Mouse (Mus musculus): ENCODE results near the gene Taok2. TPM values are rescaled to one million over a fixed set of nuclear protein-coding genes. Genes with fewer than 3 reads are reported as not detected.

Taok2 gene
- polyA plus RNA-seq, 1 experiment from 2014 or later, result 28.0 TPM

GRCm38 (mm10) chr7:126850161-126850560 is 34.3 kb downstream of the Taok2 start:
- H3K4me3 ChIP-seq (ENCODE audit: low read depth, low read length), result no peak overlapping the region
- no peak overlapping the region for H3K9ac ChIP-seq (replicated peaks; ENCODE audit: low read depth, low read length)
- 80% methylated on average over 6 of the region's 6 CpGs for WGBS

GRCm38 (mm10) chr7:126848794-126849193 is 35.7 kb downstream of the Taok2 start:
- H3K9me3 ChIP-seq (ENCODE audit: control insufficient read depth, low read depth, low read length), result no peaks in the 10 kb centered on the region
- peak overlapping the region; percentile 99; the same call in 1 of the 2 replicates for H3K4me2 ChIP-seq (replicated peaks; ENCODE audit: low read depth, low read length)
- H3K27me3 ChIP-seq (ENCODE audit: control insufficient read depth, insufficient read depth, low read length), result peaks cover 12% of the 10 kb centered on the region
- H3K9ac ChIP-seq (replicated peaks; ENCODE audit: low read depth, low read length), result no peak overlapping the region
- WGBS, result 21% methylated on average over 10 of the region's 10 CpGs
- H3K36me3 ChIP-seq (ENCODE audit: control insufficient read depth, insufficient read depth, low read length), result peaks cover 17% of the 10 kb centered on the region
- no peak for ATAC-seq (ENCODE audit: insufficient number of reproducible peaks, insufficient read depth, low FRiP score, low read depth)
- no peak overlapping the region for H3K27ac ChIP-seq (ENCODE audit: low read length)
- H3K4me1 ChIP-seq (ENCODE audit: control insufficient read depth, insufficient read depth, low read length), result peaks cover 10% of the 10 kb centered on the region; the same call in 1 of the 2 replicates
- peak overlapping the region; percentile 50 for H3K4me3 ChIP-seq (ENCODE audit: low read depth, low read length)

More at GRCm38 (mm10) chr7:126850161-126850560, 34.3 kb downstream of the Taok2 start:
- H3K27ac ChIP-seq (ENCODE audit: low read length), result no peak overlapping the region
- H3K9me3 ChIP-seq (ENCODE audit: control insufficient read depth, low read depth, low read length), result no peaks in the 10 kb centered on the region
- no peak for ATAC-seq (ENCODE audit: insufficient number of reproducible peaks, insufficient read depth, low FRiP score, low read depth)
- H3K4me2 ChIP-seq (replicated peaks; ENCODE audit: low read depth, low read length), result no peak overlapping the region
- H3K27me3 ChIP-seq (ENCODE audit: control insufficient read depth, insufficient read depth, low read length), result peaks cover 12% of the 10 kb centered on the region
- peaks cover 10% of the 10 kb centered on the region; the same call in 1 of the 2 replicates for H3K4me1 ChIP-seq (ENCODE audit: control insufficient read depth, insufficient read depth, low read length)
- peaks cover 25% of the 10 kb centered on the region for H3K36me3 ChIP-seq (ENCODE audit: control insufficient read depth, insufficient read depth, low read length)

DNA sequence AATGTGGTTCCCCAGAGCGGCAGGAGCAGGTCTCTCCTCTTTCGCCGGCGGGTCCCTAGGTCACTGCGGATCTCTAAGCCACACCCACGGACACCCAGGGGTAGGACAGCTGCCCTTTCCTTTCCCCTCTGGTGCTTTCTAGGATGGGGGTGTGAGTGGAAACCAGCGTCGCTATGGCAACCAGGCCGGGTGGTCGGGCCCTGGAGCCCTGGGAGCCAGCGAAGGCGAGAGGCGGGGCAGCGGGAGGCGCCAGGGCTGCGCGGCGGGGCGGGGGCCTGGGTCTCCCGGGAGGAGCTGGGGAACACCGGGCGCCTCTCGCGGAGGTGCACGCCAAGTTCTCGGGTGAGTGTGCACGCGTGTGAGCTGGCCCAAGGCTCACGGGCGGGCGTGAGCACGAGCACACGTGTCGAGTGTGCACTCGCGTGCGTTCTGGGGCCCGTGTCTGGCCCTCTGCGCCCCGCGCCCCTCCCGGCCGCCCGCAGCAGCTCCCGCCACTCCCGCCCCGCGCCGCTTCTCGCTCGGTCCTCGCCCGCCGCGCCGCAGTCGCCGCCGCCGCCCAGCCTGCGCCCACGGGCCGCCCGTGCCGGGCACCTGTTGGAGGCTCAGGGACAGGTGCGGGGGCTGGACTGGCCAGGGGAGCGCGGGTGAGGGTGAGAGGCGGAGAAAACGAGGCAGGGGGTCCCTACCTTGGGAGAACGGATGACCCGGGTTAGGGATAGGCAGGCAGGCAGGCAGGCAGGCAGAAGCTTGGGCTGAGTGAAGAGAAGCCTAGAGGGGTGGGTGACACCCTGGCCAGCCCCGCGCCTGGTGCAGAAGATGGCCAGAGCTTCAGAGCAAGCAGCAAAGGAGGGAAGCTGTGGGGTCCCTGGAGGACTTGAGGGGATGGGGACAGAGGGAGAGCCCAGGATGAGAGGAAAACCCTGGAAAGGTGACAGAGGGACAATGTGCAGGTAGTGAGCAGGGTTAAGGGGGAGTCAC is 36.8 kb downstream of the Taok2 start:
- ATAC-seq (ENCODE audit: insufficient number of reproducible peaks, insufficient read depth, low FRiP score, low read depth), result peak; percentile 15; the same call in 1 of the 2 replicates
- WGBS, result under 1% methylated on average over 74 of the region's 74 CpGs
- peak overlapping the region; percentile 52 for H3K9ac ChIP-seq (replicated peaks; ENCODE audit: low read depth, low read length)

GRCm38 (mm10) chr7:126847116-126847420 is 37.4 kb downstream of the Taok2 start, which contains the start of gene Doc2a:
Gene Doc2a, plus strand, starts transcription at chr7:126847416.
- peaks cover 12% of the 10 kb centered on the region for H3K27me3 ChIP-seq (ENCODE audit: control insufficient read depth, insufficient read depth, low read length)
- 0 out of 2 replicates have a peak, but pooled peaks cover 3% of the 10 kb centered on the region for H3K36me3 ChIP-seq (ENCODE audit: control insufficient read depth, insufficient read depth, low read length)
- H3K27ac ChIP-seq (ENCODE audit: low read length), result no peak within 1 kb of the TSS
- no peak for ATAC-seq (ENCODE audit: insufficient number of reproducible peaks, insufficient read depth, low FRiP score, low read depth)
- peak within 1 kb of the TSS; percentile 52 for H3K9ac ChIP-seq (replicated peaks; ENCODE audit: low read depth, low read length)
- peak within 1 kb of the TSS; percentile 50 for H3K4me3 ChIP-seq (ENCODE audit: low read depth, low read length)
- WGBS, result 27% methylated on average over 4 of the region's 4 CpGs
- H3K9me3 ChIP-seq (ENCODE audit: control insufficient read depth, low read depth, low read length), result no peaks in the 10 kb centered on the region
- H3K4me2 ChIP-seq (replicated peaks; ENCODE audit: low read depth, low read length), result peak within 1 kb of the TSS; percentile 99
- peaks cover 10% of the 10 kb centered on the region; the same call in 1 of the 2 replicates for H3K4me1 ChIP-seq (ENCODE audit: control insufficient read depth, insufficient read depth, low read length)

More for the DNA sequence above, 36.8 kb downstream of the Taok2 start:
- Histone ChIP-seq H3K4me1 (ENCODE audit: control insufficient read depth, insufficient read depth, low read length) (peaks cover 10% of the 10 kb centered on the region; the same call in 1 of the 2 replicates), H3K4me2 (replicated peaks; ENCODE audit: low read depth, low read length) (peak overlapping the region; percentile 99), H3K4me3 (ENCODE audit: low read depth, low read length) (peak overlapping the region; percentile 50), H3K27ac (ENCODE audit: low read length) (no peak overlapping the region), H3K9me3 (ENCODE audit: control insufficient read depth, low read depth, low read length) (no peaks in the 10 kb centered on the region), H3K36me3 (ENCODE audit: control insufficient read depth, insufficient read depth, low read length) (peaks cover 6% of the 10 kb centered on the region), H3K27me3 (ENCODE audit: control insufficient read depth, insufficient read depth, low read length) (peaks cover 12% of the 10 kb centered on the region)

GRCm38 (mm10) chr7:126845516-126845915 is 39.0 kb downstream of the Taok2 start:
- Histone ChIP-seq H3K27me3 (ENCODE audit: control insufficient read depth, insufficient read depth, low read length) (peaks cover 12% of the 10 kb centered on the region), H3K9ac (replicated peaks; ENCODE audit: low read depth, low read length) (no peak overlapping the region), H3K36me3 (ENCODE audit: control insufficient read depth, insufficient read depth, low read length) (no peaks in the 10 kb centered on the region), H3K4me3 (ENCODE audit: low read depth, low read length) (no peak overlapping the region), H3K9me3 (ENCODE audit: control insufficient read depth, low read depth, low read length) (no peaks in the 10 kb centered on the region), H3K27ac (ENCODE audit: low read length) (no peak overlapping the region), H3K4me1 (ENCODE audit: control insufficient read depth, insufficient read depth, low read length) (peaks cover 10% of the 10 kb centered on the region; the same call in 1 of the 2 replicates), H3K4me2 (replicated peaks; ENCODE audit: low read depth, low read length) (no peak overlapping the region)
- WGBS, result 90% methylated on average over 2 of the region's 2 CpGs
- no peak for ATAC-seq (ENCODE audit: insufficient number of reproducible peaks, insufficient read depth, low FRiP score, low read depth)

- peaks cover 2% of the 10 kb centered on the region; the same call in 1 of the 2 replicates for H3K27me3 ChIP-seq (ENCODE audit: control insufficient read depth, insufficient read depth, low read length)
- no peak overlapping the region for H3K27ac ChIP-seq (ENCODE audit: low read length)
- 71% methylated on average over 9 of the region's 9 CpGs for WGBS
- H3K4me1 ChIP-seq (ENCODE audit: control insufficient read depth, insufficient read depth, low read length), result peaks cover 8% of the 10 kb centered on the region; the same call in 1 of the 2 replicates
- no peak for ATAC-seq (ENCODE audit: insufficient number of reproducible peaks, insufficient read depth, low FRiP score, low read depth)
- H3K9me3 ChIP-seq (ENCODE audit: control insufficient read depth, low read depth, low read length), result no peaks in the 10 kb centered on the region
- no peak overlapping the region for H3K9ac ChIP-seq (replicated peaks; ENCODE audit: low read depth, low read length)
- no peak overlapping the region for H3K4me3 ChIP-seq (ENCODE audit: low read depth, low read length)
- no peak overlapping the region for H3K4me2 ChIP-seq (replicated peaks; ENCODE audit: low read depth, low read length)
- no peaks in the 10 kb centered on the region for H3K36me3 ChIP-seq (ENCODE audit: control insufficient read depth, insufficient read depth, low read length)
Measured at GRCm38 (mm10) chr7:126843276-126843675, 41.2 kb downstream of the Taok2 start.

DNA sequence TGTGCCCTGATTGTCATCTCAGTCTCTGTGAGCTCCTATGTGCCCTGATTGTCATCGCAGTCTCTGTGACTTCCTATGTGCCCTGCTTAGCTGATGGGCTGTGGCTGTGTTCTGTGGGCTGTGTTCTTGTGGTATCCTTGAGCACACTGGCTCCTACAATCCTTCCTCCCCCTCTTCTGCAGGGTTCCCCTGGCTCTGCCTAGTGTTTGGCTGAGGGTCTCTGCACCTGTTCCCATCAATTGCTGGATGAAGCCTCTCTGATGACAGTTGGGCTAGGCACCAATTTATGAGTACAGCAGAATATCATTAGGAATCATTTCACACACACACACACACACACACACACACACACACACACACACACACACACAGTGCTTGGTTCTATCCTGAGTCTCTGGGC is 51.2 kb downstream of the Taok2 start:
- no peak for ATAC-seq (ENCODE audit: insufficient number of reproducible peaks, insufficient read depth, low FRiP score, low read depth)
- no peaks in the 10 kb centered on the region for H3K4me1 ChIP-seq (ENCODE audit: control insufficient read depth, insufficient read depth, low read length)
- no peak overlapping the region for H3K27ac ChIP-seq (ENCODE audit: low read length)
- WGBS, result 80% methylated on average over 1 of the region's 1 CpGs
- no peak overlapping the region for H3K4me2 ChIP-seq (replicated peaks; ENCODE audit: low read depth, low read length)
- H3K36me3 ChIP-seq (ENCODE audit: control insufficient read depth, insufficient read depth, low read length), result no peaks in the 10 kb centered on the region
- no peaks in the 10 kb centered on the region for H3K27me3 ChIP-seq (ENCODE audit: control insufficient read depth, insufficient read depth, low read length)
- no peaks in the 10 kb centered on the region for H3K9me3 ChIP-seq (ENCODE audit: control insufficient read depth, low read depth, low read length)
- no peak overlapping the region for H3K4me3 ChIP-seq (ENCODE audit: low read depth, low read length)
- H3K9ac ChIP-seq (replicated peaks; ENCODE audit: low read depth, low read length), result no peak overlapping the region

DNA sequence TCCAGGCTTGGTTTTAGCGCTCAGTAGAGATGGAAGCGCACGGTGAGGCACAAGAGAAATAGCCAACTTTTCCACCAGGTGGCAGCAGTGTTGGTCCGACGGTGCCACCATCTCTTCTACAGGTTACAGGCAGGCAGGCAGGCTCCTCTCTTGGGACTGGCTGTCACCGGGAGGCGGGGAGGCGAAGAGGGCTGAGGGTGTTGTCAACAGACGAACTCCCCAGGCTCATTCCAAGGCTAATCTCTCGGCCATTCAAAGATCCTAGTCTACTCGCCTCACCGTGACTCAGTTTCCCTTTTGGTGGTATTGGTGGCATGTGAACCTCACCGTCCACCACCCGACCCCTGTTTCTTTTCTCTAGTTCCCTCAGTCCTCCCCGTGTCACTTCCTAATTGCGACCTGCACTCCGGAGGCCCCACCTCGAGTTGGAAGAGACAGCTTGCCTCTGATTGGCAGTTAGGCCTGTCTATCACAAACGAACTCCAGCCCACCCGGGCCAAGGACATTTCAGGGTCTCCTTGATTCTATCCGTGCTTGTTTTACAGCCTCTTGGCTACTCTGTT is 52.4 kb downstream of the Taok2 start:
- H3K4me3 ChIP-seq (ENCODE audit: low read depth, low read length), result peak overlapping the region; percentile 25
- under 1% methylated on average over 21 of the region's 21 CpGs for WGBS
- no peak overlapping the region for H3K27ac ChIP-seq (ENCODE audit: low read length)
- H3K4me2 ChIP-seq (replicated peaks; ENCODE audit: low read depth, low read length), result peak overlapping the region; percentile 46
- no peaks in the 10 kb centered on the region for H3K4me1 ChIP-seq (ENCODE audit: control insufficient read depth, insufficient read depth, low read length)
- no peaks in the 10 kb centered on the region for H3K36me3 ChIP-seq (ENCODE audit: control insufficient read depth, insufficient read depth, low read length)
- no peak overlapping the region for H3K9ac ChIP-seq (replicated peaks; ENCODE audit: low read depth, low read length)
- peak; percentile 81; the same call in 1 of the 2 replicates for ATAC-seq (ENCODE audit: insufficient number of reproducible peaks, insufficient read depth, low FRiP score, low read depth)
- H3K9me3 ChIP-seq (ENCODE audit: control insufficient read depth, low read depth, low read length), result no peaks in the 10 kb centered on the region
- H3K27me3 ChIP-seq (ENCODE audit: control insufficient read depth, insufficient read depth, low read length), result no peaks in the 10 kb centered on the region
